Mouse (Mus musculus): ENCODE results near the gene Itga1. TPM values are rescaled to one million over a fixed set of nuclear protein-coding genes. Genes with fewer than 3 reads are reported as not detected.

Itga1 gene
- 1.1 TPM in 2 replicates for polyA plus RNA-seq (2012; rRNA removed)

DNA sequence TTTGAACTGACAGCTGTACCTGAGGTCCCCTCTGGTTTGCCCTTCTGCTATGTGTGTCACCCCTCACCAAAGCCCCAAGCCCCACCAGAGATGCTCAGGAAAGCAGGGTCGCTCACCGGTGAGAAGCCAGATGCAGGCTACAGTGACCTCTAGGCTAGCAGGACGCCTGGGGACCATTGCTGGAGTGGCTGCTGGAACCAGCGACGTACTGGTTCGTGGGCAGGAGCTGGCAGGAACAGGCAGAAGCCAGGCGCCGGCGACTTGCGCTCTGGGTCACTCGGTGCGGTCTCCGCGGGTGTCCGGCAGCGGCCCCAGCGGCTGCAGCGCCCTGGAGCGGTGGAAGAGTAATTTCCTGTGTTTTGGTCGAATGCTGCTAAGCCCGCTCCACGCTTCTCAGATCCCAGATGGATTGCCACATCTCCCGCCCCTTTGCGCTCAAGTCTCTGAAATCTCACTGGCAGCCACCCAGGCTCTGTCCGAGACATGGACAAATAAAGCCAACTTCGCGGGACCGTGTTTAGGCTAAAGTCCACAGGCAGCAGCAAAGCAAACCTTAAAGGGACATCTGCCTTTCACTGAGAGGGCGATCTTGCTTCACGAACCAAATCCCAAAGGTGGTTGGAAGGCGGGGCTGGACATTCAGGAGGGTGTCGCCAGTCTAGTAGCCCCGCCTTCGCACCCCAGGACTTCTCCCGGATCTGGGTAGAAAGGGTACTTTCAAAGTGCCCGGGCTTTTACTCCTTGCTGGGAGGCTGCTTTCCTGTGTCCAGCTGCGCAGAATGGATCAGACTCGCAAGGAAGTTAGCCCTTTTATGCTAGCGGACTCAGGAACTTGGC is at the start of gene Itga1, which contains the start of gene Gm49395:
Gene Itga1 (minus strand): TSS at position 610 of the 837 bp plus-strand sequence.
Gene Gm49395 (minus strand): TSS at position 567 of the 837 bp plus-strand sequence.

DNA sequence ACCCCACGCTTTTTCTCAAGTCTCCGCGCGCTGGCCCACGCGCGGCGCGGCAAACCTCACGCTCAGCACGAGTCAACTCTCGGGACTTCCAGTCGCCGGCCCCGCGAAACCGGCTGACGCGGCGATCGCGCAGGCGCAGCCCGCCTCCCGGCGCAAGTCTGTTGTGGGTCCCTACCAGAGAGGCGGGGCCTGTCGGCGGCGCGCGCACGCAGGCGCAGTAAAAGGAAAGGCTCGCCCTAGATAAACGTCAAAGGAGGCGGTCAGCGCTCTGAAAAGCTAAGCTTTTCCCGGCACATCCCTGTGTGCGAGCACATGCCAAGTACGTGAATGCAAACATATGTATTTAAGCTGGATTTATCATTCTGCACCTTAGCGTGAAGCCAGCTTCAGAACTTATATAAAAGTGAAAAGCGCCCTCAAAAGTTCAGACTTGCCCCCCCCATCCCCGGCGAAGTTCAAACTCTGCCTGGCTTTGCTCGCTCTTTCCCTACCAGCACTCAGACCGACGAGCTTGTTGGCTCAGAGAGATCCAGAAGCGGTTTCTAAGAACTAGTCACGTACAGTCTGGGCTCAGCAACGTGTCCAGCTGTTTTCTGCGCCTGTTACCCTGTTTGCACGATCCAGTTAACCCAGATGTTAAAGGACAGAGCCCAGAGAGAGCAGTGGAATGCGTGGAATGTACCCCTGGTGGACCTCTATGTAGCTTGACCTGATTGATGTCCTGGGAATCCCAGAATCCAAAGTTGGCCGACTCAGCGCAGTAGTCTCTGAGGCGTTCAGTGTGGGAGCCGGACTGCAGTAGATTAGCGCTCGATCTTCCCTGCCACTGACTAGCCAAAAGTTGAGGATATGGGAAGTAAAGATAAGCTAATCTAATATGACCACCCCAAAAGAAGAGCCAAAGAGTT is 11.4 kb downstream of the Itga1 start, which contains the start of gene Pelo:
Gene Pelo (minus strand): TSS at position 118 of the 908 bp plus-strand sequence.

GRCm38 (mm10) chr13:114931775-114932294 is 169.9 kb downstream of the Itga1 start, which contains the start of gene Itga2:
Gene Itga2 (minus strand): TSS chr13:114932100.

Other genes with a start within 250 kb of the Itga1 start
- gene Itga2, start 169.9 kb downstream of the Itga1 start, polyA plus RNA-seq (2012; rRNA removed) = 0.44 and 0.50 TPM in 2 replicates
- gene Pelo, start 11.8 kb downstream of the Itga1 start, polyA plus RNA-seq (2012; rRNA removed) = 17.9 and 19.2 TPM in 2 replicates
- 0.17 and 0.62 TPM in 2 replicates for gene Gm49395, start within 50 bp of the Itga1 start, polyA plus RNA-seq (2012; rRNA removed)